ENCODE assay signal across 24 mouse cellular contexts in the genomic region with DNA sequence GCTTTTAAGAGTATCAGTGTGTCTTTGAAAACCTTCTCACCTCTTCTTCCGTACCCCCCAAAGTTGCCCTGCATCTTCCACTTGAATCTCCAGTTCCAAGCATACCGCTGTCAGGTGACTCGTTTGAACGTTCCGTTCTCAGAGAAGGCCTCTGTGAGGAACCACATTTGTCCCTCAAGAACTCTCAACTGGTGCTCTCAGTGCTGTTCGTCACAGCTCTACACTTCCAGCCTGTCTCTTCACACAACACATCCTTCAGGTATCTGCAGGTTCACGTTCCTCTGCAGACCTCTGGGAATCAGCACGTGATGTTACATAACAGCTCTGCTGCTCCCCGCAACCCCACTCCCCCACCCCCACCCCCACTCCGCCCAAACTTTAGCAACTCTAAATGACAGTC. TPM values are rescaled to one million over a fixed set of nuclear protein-coding genes. Genes with fewer than 3 reads are reported as not detected.
DNase-seq lines count a peak whose midpoint lies in the region; ATAC-seq and TF ChIP-seq lines count a peak whose summit lies in the region.
"Had no signal": no experiment of that assay in that cellular context is flagged by ENCODE, and none has a peak within 500 bp of the region (broad histone marks: within the 10 kb centered on the region; RNA-seq: fewer than 3 reads in every experiment).

No protein-coding gene starts in this region.

- TF ChIP-seq POLR2A in heart, adult 2 months (IDR thresholded peaks at IDR 0.05; ENCODE audit: insufficient read depth, low read depth, low read length), result no peak

- intact Hi-C loops in heart, postnatal 14 days (cut with DNase I), result no loop called here
- intact Hi-C loops in heart, adult 2 months (cut with DNase I), result loop anchor here (5.0 kb wide), 1 partner anchor 33 kb away; no protein-coding TSS in a partner anchor

- no peaks in the 10 kb centered on the region for H3K79me2 ChIP-seq in heart, adult 2 months (replicated peaks; ENCODE audit: control insufficient read depth, insufficient read depth, low read length)

- H3K27me3 ChIP-seq in heart, embryonic 10.5 days (ENCODE audit: insufficient read depth, poor library complexity, severe bottlenecking), result no peaks in the 10 kb centered on the region
- no peaks in the 10 kb centered on the region for H3K27me3 ChIP-seq in heart, embryonic 13.5 days (replicated peaks)
- no peaks in the 10 kb centered on the region for H3K27me3 ChIP-seq in heart, embryonic 16.5 days (ENCODE audit: control insufficient read depth, insufficient read depth, low read length)
- no peaks in the 10 kb centered on the region for H3K27me3 ChIP-seq in heart, adult 2 months (ENCODE audit: control insufficient read depth, insufficient read depth, low read length)
- H3K27me3 ChIP-seq: forebrain, embryonic 15.5 days; hindbrain, embryonic 12.5 days; hindbrain, embryonic 15.5 days had no signal

- no peak for TF ChIP-seq EP300 in heart, adult 2 months (IDR thresholded peaks at IDR 0.05; ENCODE audit: insufficient read depth, low read depth, low read length)

- WGBS in heart, embryonic 10.5 days, result 61% methylated on average over 10 of the region's 10 CpGs
- WGBS in heart, embryonic 13.5 days, result 50% methylated on average over 10 of the region's 10 CpGs
- WGBS in heart, embryonic 16.5 days, result 54% methylated on average over 10 of the region's 10 CpGs
- WGBS in heart, adult 2 months, result 68% methylated on average over 10 of the region's 10 CpGs

- ATAC-seq in heart, embryonic 13.5 days (ENCODE audit: extremely low read depth, insufficient number of reproducible peaks, low FRiP score, low TSS enrichment), result no peak
- ATAC-seq in heart, embryonic 16.5 days (replicated peaks; ENCODE audit: extremely low read depth, insufficient read depth, low FRiP score), result no peak
- ATAC-seq: activated CD4-positive, CD25-positive, alpha-beta regulatory T cell, adult 4 months; forebrain, embryonic 15.5 days; intestine, postnatal 0 days had no signal

- H3K9me3 ChIP-seq in heart, embryonic 10.5 days, result no peaks in the 10 kb centered on the region
- no peaks in the 10 kb centered on the region for H3K9me3 ChIP-seq in heart, embryonic 13.5 days
- H3K9me3 ChIP-seq in heart, embryonic 16.5 days (replicated peaks; ENCODE audit: control insufficient read depth, low read length), result no peaks in the 10 kb centered on the region
- H3K9me3 ChIP-seq: embryonic facial prominence, embryonic 10.5 days; embryonic facial prominence, embryonic 13.5 days; forebrain, embryonic 12.5 days; forebrain, embryonic 15.5 days; hindbrain, embryonic 12.5 days; hindbrain, embryonic 15.5 days had no signal

- peaks cover 35% of the 10 kb centered on the region for H3K4me1 ChIP-seq in heart, embryonic 10.5 days
- H3K4me1 ChIP-seq in heart, embryonic 13.5 days, result peaks cover 37% of the 10 kb centered on the region
- peaks cover 22% of the 10 kb centered on the region for H3K4me1 ChIP-seq in heart, embryonic 16.5 days (ENCODE audit: control insufficient read depth, insufficient read depth, low read length)
- H3K4me1 ChIP-seq in heart, adult 2 months (ENCODE audit: control insufficient read depth, insufficient read depth, low read length), result peaks cover 3% of the 10 kb centered on the region

- no peak for TF ChIP-seq CTCF in heart, adult 2 months (IDR thresholded peaks at IDR 0.05)

- peak overlapping the region; percentile 18 for H3K4me2 ChIP-seq in heart, embryonic 13.5 days
- H3K4me2 ChIP-seq in heart, embryonic 16.5 days (ENCODE audit: low read depth, low read length), result peak overlapping the region; percentile 15; the same call in 1 of the 2 replicates
- H3K4me2 ChIP-seq: embryonic facial prominence, embryonic 13.5 days; forebrain, embryonic 12.5 days; forebrain, embryonic 15.5 days; hindbrain, embryonic 12.5 days; hindbrain, embryonic 15.5 days had no signal

- 0 out of 2 replicates have a peak overlapping the region, but pooled peaks have one; percentile 47 for H3K27ac ChIP-seq in heart, embryonic 10.5 days
- no peak overlapping the region for H3K27ac ChIP-seq in heart, embryonic 13.5 days (replicated peaks)
- H3K27ac ChIP-seq in heart, embryonic 16.5 days (ENCODE audit: low read length), result no peak overlapping the region
- no peak overlapping the region for H3K27ac ChIP-seq in heart, adult 2 months
- H3K27ac ChIP-seq: embryonic facial prominence, embryonic 10.5 days; embryonic facial prominence, embryonic 13.5 days; forebrain, embryonic 12.5 days; forebrain, embryonic 15.5 days; hindbrain, embryonic 12.5 days; hindbrain, embryonic 15.5 days had no signal

- H3K4me3 ChIP-seq in heart, embryonic 10.5 days, result 0 out of 2 replicates have a peak overlapping the region, but pooled peaks have one; percentile 18
- no peak overlapping the region for H3K4me3 ChIP-seq in heart, embryonic 13.5 days
- no peak overlapping the region for H3K4me3 ChIP-seq in heart, embryonic 16.5 days (ENCODE audit: low read length)
- no peak overlapping the region for H3K4me3 ChIP-seq in heart, adult 2 months
- H3K4me3 ChIP-seq: embryonic facial prominence, embryonic 10.5 days; embryonic facial prominence, embryonic 13.5 days; erythroblast, embryonic 14.5 days; forebrain, embryonic 12.5 days; forebrain, embryonic 15.5 days; hindbrain, embryonic 12.5 days; hindbrain, embryonic 15.5 days had no signal

- 0 out of 2 replicates have a peak overlapping the region, but pooled peaks have one; percentile 14 for H3K9ac ChIP-seq in heart, embryonic 13.5 days
- no peak overlapping the region for H3K9ac ChIP-seq in heart, embryonic 16.5 days (ENCODE audit: low read length)
- H3K9ac ChIP-seq in heart, adult 2 months (ENCODE audit: low read depth, low read length), result no peak overlapping the region
- H3K9ac ChIP-seq: embryonic facial prominence, embryonic 13.5 days; forebrain, embryonic 12.5 days; forebrain, embryonic 15.5 days; hindbrain, embryonic 12.5 days; hindbrain, embryonic 15.5 days had no signal

- H3K36me3 ChIP-seq in heart, embryonic 10.5 days, result no peaks in the 10 kb centered on the region
- H3K36me3 ChIP-seq in heart, embryonic 13.5 days, result no peaks in the 10 kb centered on the region
- H3K36me3 ChIP-seq in heart, embryonic 16.5 days (ENCODE audit: control insufficient read depth, insufficient read depth), result no peaks in the 10 kb centered on the region
- no peaks in the 10 kb centered on the region for H3K36me3 ChIP-seq in heart, adult 2 months (ENCODE audit: control insufficient read depth, insufficient read depth, low read length)
- H3K36me3 ChIP-seq: embryonic facial prominence, embryonic 10.5 days; embryonic facial prominence, embryonic 13.5 days; forebrain, embryonic 12.5 days; forebrain, embryonic 15.5 days; hindbrain, embryonic 12.5 days; hindbrain, embryonic 15.5 days had no signal

- no peak for DNase-seq in heart, embryonic 10.5 days (ENCODE audit: low spot score)
- no peak for DNase-seq in heart, postnatal 14 days
- DNase-seq in heart, adult 11 months, result no peak
- no peak for DNase-seq in heart, adult 2 months
- DNase-seq: adrenal gland, adult 8-10 months; adrenal gland, postnatal 25 days; cerebellum, adult 11-12 months; cerebellum, adult 8-10 months; cerebellum, postnatal 10 days; cerebellum, postnatal 36 days; embryo, embryonic 11 days; gastrocnemius, postnatal 25 days; kidney, adult 2 months had no signal

RNA-seq across cellular contexts. Expression of gene Kif13a, which starts 4.4 kb away (rescaled TPM):
- 29.1 and 46.4 TPM in 2 replicates for polyA plus RNA-seq in heart, embryonic 10.5 days (2016; fragmentation: Nextera tagmentation; extraction: Ambion mirVana)
- 100 to 1,000 TPM in 1 of 2 experiments, 10 to 100 TPM in 1; 95.6 to 104 TPM for total RNA-seq in heart, postnatal 14 days (2021)
- polyA plus RNA-seq in heart, embryonic 13.5 days (2015; fragmentation: Nextera tagmentation; extraction: Ambion mirVana), result 22.9 and 32.9 TPM in 2 replicates
- polyA plus RNA-seq in heart, embryonic 16.5 days (2015; fragmentation: Nextera tagmentation; extraction: Ambion mirVana), result 17.8 and 30.0 TPM in 2 replicates
- 100 to 1,000 TPM; 108 to 113 TPM for total RNA-seq in heart, adult 2 months (2021)
- polyA plus RNA-seq in heart, adult 2 months (2012; rRNA removed), result 49.8 and 75.4 TPM in 2 replicates
